Mouse (Mus musculus): ENCODE results near the gene Pla2g2c. TPM values are rescaled to one million over a fixed set of nuclear protein-coding genes. Genes with fewer than 3 reads are reported as not detected.

Gene Pla2g2c
- polyA plus RNA-seq, 1 experiment from 2014 or later: 0.27 TPM

GRCm38 (mm10) chr4:138691443-138692181 is 33.0 kb upstream of the Pla2g2c start:
- no peak overlapping the region for H3K9ac ChIP-seq (ENCODE audit: low read depth, low read length)
- WGBS: 9% methylated on average over 19 of the region's 19 CpGs
- H3K4me2 ChIP-seq: no peak overlapping the region
- no peaks in the 10 kb centered on the region for H3K9me3 ChIP-seq (ENCODE audit: control insufficient read depth, low read length)
- ATAC-seq (replicated peaks; ENCODE audit: low FRiP score) (no peak), DNase-seq (ENCODE audit: low spot score) (no peak)
- no peak overlapping the region for H3K27ac ChIP-seq (ENCODE audit: low read depth, low read length)
- H3K27me3 ChIP-seq (replicated peaks; ENCODE audit: control insufficient read depth, insufficient read depth, low read length): peaks cover 53% of the 10 kb centered on the region
- H3K4me1 ChIP-seq (replicated peaks; ENCODE audit: control insufficient read depth, insufficient read depth, low read length): no peaks in the 10 kb centered on the region
- no peak overlapping the region for H3K4me3 ChIP-seq (ENCODE audit: low read depth, low read length)
- H3K36me3 ChIP-seq (ENCODE audit: control insufficient read depth, insufficient read depth, low read length): no peaks in the 10 kb centered on the region

DNA sequence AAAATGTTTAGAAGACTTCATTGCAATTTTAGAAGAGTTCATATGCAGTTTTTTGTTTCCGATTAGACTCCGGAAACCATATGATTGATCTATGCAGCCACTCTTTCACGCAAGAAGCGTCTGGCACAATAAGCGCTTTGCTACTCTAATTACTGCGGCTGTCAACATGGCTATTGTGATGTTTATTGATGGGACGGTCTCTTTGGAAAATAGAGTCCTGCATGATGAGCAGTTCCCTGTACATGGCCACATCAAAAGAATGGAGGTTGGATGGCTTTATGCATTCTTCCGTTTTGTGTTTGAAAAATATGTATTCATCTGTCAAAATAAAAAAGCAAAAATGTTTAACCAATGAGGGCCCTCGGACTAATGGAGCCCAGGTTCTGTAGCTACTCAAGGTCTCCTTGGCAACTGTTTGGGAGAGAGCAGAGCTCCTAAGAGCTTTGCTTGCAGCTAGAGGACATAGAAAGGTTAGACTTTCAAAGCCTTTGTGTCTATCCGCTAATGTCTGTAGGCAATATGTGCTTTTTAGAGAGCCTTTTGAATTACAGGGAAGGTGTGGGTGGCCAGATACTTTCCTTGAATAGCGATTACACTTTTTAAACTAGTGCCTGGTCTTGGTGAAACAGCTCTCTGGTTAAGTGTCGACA is 31.4 kb upstream of the Pla2g2c start:
- Histone ChIP-seq H3K4me2 (no peak overlapping the region), H3K4me3 (ENCODE audit: low read depth, low read length) (no peak overlapping the region), H3K9me3 (ENCODE audit: control insufficient read depth, low read length) (no peaks in the 10 kb centered on the region), H3K4me1 (replicated peaks; ENCODE audit: control insufficient read depth, insufficient read depth, low read length) (no peaks in the 10 kb centered on the region), H3K36me3 (ENCODE audit: control insufficient read depth, insufficient read depth, low read length) (no peaks in the 10 kb centered on the region), H3K27ac (ENCODE audit: low read depth, low read length) (no peak overlapping the region), H3K9ac (ENCODE audit: low read depth, low read length) (no peak overlapping the region), H3K27me3 (replicated peaks; ENCODE audit: control insufficient read depth, insufficient read depth, low read length) (peaks cover 53% of the 10 kb centered on the region)
- 74% methylated on average over 12 of the region's 12 CpGs for WGBS
- no peak for DNase-seq (ENCODE audit: low spot score)
- ATAC-seq (replicated peaks; ENCODE audit: low FRiP score): no peak

DNA sequence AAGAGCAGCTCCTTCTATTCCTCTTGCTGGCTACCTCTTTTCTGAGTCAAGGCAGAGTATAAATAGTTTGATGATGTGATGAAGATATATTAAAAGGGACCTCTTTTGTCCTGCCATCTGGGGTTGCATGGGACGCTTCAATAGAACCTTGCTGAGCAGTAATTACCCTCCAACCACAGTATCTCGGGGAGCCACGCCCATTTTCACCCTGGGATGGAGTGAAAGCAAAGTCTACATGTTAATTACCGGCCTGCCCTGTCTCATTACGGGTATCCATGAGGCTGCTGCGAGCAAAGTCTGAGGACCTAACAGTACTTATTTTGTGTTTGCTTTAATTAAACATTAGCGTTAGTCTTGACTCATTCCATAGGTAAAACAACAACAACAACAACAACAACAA is 27.9 kb upstream of the Pla2g2c start:
- Histone ChIP-seq H3K36me3 (ENCODE audit: control insufficient read depth, insufficient read depth, low read length) (no peaks in the 10 kb centered on the region), H3K4me2 (no peak overlapping the region), H3K4me3 (ENCODE audit: low read depth, low read length) (no peak overlapping the region), H3K27ac (ENCODE audit: low read depth, low read length) (no peak overlapping the region), H3K9me3 (ENCODE audit: control insufficient read depth, low read length) (no peaks in the 10 kb centered on the region), H3K27me3 (replicated peaks; ENCODE audit: control insufficient read depth, insufficient read depth, low read length) (peaks cover 21% of the 10 kb centered on the region), H3K4me1 (replicated peaks; ENCODE audit: control insufficient read depth, insufficient read depth, low read length) (no peaks in the 10 kb centered on the region), H3K9ac (ENCODE audit: low read depth, low read length) (no peak overlapping the region)
- ATAC-seq (replicated peaks; ENCODE audit: low FRiP score): no peak
- no peak for DNase-seq (ENCODE audit: low spot score)
- 42% methylated on average over 7 of the region's 7 CpGs for WGBS

DNA sequence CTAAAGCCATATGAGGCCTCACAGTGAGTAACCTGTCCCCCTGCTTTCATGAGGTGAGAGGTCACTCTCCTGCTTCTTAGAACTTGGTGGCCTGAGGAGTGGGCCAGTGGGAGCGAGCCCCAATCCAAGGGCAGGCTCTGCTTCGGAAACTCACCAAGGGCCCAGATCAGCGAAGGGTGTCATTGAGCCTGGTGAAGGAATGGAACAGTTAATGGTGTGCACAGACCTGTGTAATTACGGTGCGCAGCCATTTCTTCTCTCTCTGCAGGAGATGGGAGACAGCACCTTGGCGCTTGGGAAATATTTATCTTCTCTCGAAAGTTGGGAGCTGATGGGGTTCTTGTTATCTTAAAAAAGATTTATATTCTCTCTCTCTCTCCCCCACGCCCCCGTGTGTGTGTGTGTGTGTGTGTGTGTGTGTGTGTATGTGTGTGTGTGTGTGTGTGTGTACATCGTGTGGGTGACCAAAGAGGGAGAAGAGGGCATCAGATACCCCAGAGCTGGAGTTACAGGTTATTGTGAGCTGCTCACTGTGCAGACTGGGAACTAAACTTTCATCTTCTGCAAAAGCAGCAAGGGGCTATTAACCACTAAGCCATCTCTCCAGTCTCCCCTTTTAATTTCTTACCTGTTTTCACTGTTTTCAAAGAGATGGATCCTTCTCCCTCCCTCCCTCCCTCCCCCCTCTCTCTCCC is 27.3 kb upstream of the Pla2g2c start:
- DNase-seq (ENCODE audit: low spot score) (no peak), ATAC-seq (replicated peaks; ENCODE audit: low FRiP score) (no peak)
- Histone ChIP-seq H3K27me3 (replicated peaks; ENCODE audit: control insufficient read depth, insufficient read depth, low read length) (peaks cover 15% of the 10 kb centered on the region), H3K9me3 (ENCODE audit: control insufficient read depth, low read length) (no peaks in the 10 kb centered on the region), H3K9ac (ENCODE audit: low read depth, low read length) (no peak overlapping the region), H3K4me1 (replicated peaks; ENCODE audit: control insufficient read depth, insufficient read depth, low read length) (no peaks in the 10 kb centered on the region), H3K36me3 (ENCODE audit: control insufficient read depth, insufficient read depth, low read length) (no peaks in the 10 kb centered on the region), H3K4me3 (ENCODE audit: low read depth, low read length) (no peak overlapping the region), H3K4me2 (no peak overlapping the region), H3K27ac (ENCODE audit: low read depth, low read length) (no peak overlapping the region)
- 54% methylated on average over 10 of the region's 10 CpGs for WGBS

GRCm38 (mm10) chr4:138698296-138698695 is 26.3 kb upstream of the Pla2g2c start:
- 61% methylated on average over 2 of the region's 2 CpGs for WGBS
- H3K27me3 ChIP-seq (replicated peaks; ENCODE audit: control insufficient read depth, insufficient read depth, low read length): peaks cover 11% of the 10 kb centered on the region
- H3K36me3 ChIP-seq (ENCODE audit: control insufficient read depth, insufficient read depth, low read length): no peaks in the 10 kb centered on the region
- H3K4me3 ChIP-seq (ENCODE audit: low read depth, low read length): no peak overlapping the region
- H3K9me3 ChIP-seq (ENCODE audit: control insufficient read depth, low read length): no peaks in the 10 kb centered on the region
- no peaks in the 10 kb centered on the region for H3K4me1 ChIP-seq (replicated peaks; ENCODE audit: control insufficient read depth, insufficient read depth, low read length)
- DNase-seq (ENCODE audit: low spot score): no peak
- no peak overlapping the region for H3K4me2 ChIP-seq
- H3K27ac ChIP-seq (ENCODE audit: low read depth, low read length): no peak overlapping the region
- ATAC-seq (replicated peaks; ENCODE audit: low FRiP score): no peak
- no peak overlapping the region for H3K9ac ChIP-seq (ENCODE audit: low read depth, low read length)

DNA sequence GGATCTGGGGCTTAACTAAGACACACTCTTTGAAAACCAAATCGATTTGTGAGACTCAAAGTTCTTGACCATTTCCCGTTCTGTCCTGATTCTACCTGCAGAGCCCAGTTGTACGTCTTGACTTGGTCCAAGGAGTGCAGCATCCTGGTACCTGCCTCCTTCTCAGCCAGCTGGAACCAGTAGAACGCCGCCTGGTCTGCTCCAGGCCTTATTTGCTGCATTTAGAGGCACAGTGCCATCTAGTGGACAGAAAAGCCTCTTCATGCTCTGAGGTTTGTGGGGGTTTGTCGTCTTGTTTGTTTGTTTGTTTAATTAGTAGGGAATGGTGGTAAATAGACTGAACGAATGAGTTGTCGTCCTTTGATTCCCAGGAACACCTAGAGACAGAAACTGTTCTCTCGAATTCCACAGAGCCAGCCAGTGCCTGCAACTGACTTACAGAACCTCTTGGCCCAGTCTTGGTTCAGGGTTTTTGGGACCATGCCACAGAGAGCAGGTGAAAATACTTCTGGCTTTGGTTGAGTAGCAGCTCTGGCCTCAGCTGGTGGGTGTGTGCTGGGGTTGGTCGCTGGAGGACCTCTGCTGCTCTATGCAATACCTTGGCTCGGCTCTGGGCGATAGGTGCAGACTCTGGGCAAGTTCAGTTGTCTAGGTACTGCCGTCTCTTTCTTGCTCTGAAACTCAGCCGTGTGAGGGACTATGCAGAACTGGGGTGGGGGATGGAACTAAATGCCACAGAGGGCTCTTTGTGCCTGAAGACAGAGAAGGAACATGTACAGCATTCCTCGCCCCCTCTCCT is 24.2 kb upstream of the Pla2g2c start:
- no peaks in the 10 kb centered on the region for H3K36me3 ChIP-seq (ENCODE audit: control insufficient read depth, insufficient read depth, low read length)
- WGBS: 29% methylated on average over 15 of the region's 15 CpGs
- H3K9me3 ChIP-seq (ENCODE audit: control insufficient read depth, low read length): no peaks in the 10 kb centered on the region
- no peaks in the 10 kb centered on the region for H3K4me1 ChIP-seq (replicated peaks; ENCODE audit: control insufficient read depth, insufficient read depth, low read length)
- no peak for ATAC-seq (replicated peaks; ENCODE audit: low FRiP score)
- no peak overlapping the region for H3K4me2 ChIP-seq
- H3K27me3 ChIP-seq (replicated peaks; ENCODE audit: control insufficient read depth, insufficient read depth, low read length): 0 out of 2 replicates have a peak, but pooled peaks cover 5% of the 10 kb centered on the region
- H3K4me3 ChIP-seq (ENCODE audit: low read depth, low read length): no peak overlapping the region
- no peak for DNase-seq (ENCODE audit: low spot score)
- H3K9ac ChIP-seq (ENCODE audit: low read depth, low read length): no peak overlapping the region
- H3K27ac ChIP-seq (ENCODE audit: low read depth, low read length): no peak overlapping the region

DNA sequence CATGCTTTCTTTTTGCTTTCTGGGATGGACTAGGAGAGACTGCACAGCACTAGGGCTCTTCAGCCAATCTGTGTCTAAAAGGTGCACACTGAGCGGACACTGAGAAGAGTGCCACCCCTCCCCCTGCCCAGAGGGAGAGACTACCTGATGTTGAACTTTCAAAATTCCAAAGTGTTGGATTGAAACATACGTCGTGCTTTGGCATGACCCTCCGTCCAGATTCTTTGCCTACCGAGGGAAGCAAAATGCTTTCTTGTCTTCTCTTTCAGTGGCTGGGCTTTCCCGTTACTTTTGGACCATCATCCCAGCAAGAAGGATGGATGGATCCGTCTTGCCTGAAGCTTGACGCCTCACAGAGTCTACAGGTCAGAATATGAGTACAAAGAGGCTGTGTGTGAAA is 23.5 kb upstream of the Pla2g2c start:
- WGBS: 69% methylated on average over 8 of the region's 8 CpGs
- ATAC-seq (replicated peaks; ENCODE audit: low FRiP score) (no peak), DNase-seq (ENCODE audit: low spot score) (no peak)
- 0 out of 2 replicates have a peak, but pooled peaks cover 5% of the 10 kb centered on the region for H3K27me3 ChIP-seq (replicated peaks; ENCODE audit: control insufficient read depth, insufficient read depth, low read length)
- no peak overlapping the region for H3K9ac ChIP-seq (ENCODE audit: low read depth, low read length)
- H3K4me3 ChIP-seq (ENCODE audit: low read depth, low read length): no peak overlapping the region
- no peak overlapping the region for H3K4me2 ChIP-seq
- H3K36me3 ChIP-seq (ENCODE audit: control insufficient read depth, insufficient read depth, low read length): no peaks in the 10 kb centered on the region
- H3K27ac ChIP-seq (ENCODE audit: low read depth, low read length): no peak overlapping the region
- no peaks in the 10 kb centered on the region for H3K9me3 ChIP-seq (ENCODE audit: control insufficient read depth, low read length)
- no peaks in the 10 kb centered on the region for H3K4me1 ChIP-seq (replicated peaks; ENCODE audit: control insufficient read depth, insufficient read depth, low read length)

- Histone ChIP-seq H3K27me3 (replicated peaks; ENCODE audit: control insufficient read depth, insufficient read depth, low read length) (0 out of 2 replicates have a peak, but pooled peaks cover 3% of the 10 kb centered on the region), H3K9me3 (ENCODE audit: control insufficient read depth, low read length) (no peaks in the 10 kb centered on the region), H3K4me2 (no peak overlapping the region), H3K4me1 (replicated peaks; ENCODE audit: control insufficient read depth, insufficient read depth, low read length) (no peaks in the 10 kb centered on the region), H3K9ac (ENCODE audit: low read depth, low read length) (no peak overlapping the region), H3K4me3 (ENCODE audit: low read depth, low read length) (no peak overlapping the region), H3K27ac (ENCODE audit: low read depth, low read length) (no peak overlapping the region), H3K36me3 (ENCODE audit: control insufficient read depth, insufficient read depth, low read length) (no peaks in the 10 kb centered on the region)
- no peak for DNase-seq (ENCODE audit: low spot score)
- WGBS: 74% methylated on average over 2 of the region's 2 CpGs
- ATAC-seq (replicated peaks; ENCODE audit: low FRiP score): no peak
Observed at GRCm38 (mm10) chr4:138702031-138702430, 22.6 kb upstream of the Pla2g2c start.
